Mouse (Mus musculus) testis, adult 10 weeks (tissue): ENCODE results near the gene Ap1s2. TPM values are rescaled to one million over a fixed set of nuclear protein-coding genes. Genes with fewer than 3 reads are reported as not detected.

ENCODE experiments used
- polyA plus RNA-seq: library from polyadenylated mRNA; stranded (reverse); fragments of 350-450 nt; fragmentation: Illumina TruSeq; extraction: RNeasy Lipid Tissue Mini Kit (QIAGEN cat#74804); gene quantifications from one replicate; pipeline ENCODE4 v1.2.3, GENCODE M21; 2014; ENCODE audit warnings: low read depth, low replicate concordance

The Ap1s2 gene
- polyA plus RNA-seq: 29.7 TPM

DNA sequence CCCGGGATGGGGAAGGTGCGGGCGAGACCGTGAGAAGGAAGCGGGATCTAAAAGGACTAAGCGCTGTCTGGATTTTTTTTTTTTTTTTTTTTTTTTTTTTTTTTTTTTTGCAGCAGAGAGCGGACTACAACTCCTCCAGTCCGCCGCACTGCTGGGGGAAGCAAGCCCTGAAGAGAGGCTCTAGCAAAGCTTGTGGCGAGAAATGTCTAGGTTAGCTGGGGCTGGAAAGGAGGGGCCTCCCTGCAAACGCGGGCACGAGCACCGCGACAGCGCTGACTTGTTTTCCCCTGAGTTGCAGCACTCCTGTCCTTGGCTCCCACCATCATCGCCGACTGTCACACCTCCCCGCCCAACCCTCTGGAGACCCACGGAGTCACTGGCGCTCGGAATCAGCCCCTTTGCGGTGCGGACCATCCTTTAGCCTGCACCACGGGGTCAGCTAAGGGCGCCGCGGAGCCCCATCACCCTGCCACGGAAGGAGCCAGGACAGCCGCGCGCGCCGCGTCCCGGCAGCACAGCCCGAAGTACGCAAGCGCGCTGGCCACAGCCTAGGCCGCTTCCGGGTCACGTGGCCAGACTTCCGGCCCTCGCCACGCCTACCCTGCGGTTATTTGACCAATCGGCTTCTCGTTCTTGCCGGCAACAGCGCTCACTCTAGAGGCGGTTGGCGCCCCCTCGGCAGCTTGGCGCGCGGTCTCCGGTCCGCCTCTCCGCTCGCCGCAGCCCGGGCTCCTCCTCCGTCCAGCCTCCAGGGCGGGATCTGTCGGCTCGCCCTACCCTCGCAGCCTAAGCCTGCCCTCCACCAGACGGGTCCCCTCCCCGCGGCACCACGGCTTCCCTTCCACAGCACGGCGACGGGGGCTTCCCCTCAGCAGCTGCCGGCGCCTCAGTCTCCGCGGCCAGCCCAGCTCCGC, at the start of gene Ap1s2:
Gene Ap1s2, plus strand, starts transcription at position 681 of the 914 bp plus-strand sequence.

DNA sequence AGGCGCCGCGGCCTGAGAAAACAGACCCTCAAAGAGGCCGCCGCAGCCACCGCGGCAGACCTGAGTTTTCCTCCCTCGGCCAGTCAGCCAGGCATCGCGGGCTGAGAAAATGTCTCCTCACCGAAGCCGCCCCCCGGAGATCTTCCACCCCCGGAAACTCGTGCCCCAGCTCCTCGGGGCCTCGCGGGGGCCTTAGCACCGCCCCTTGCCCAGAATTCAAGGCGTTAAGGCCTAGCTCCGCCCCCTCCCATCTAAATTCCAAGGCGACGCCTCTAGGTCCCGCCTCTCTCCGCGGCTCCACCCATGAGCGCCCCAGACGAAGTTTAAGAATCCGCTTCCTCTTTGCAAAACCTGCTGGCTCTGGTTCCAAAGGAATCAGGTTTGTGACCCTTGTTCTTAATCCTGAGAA, 49.7 kb downstream of the Ap1s2 start, which contains the start of gene Zrsr2:
Gene Zrsr2, minus strand, starts transcription at position 195 of the 409 bp plus-strand sequence.

Other genes starting within 250 kb of the Ap1s2 start
- gene Rnf138rt1, start 147.7 kb upstream of the Ap1s2 start, polyA plus RNA-seq: 12.2 TPM
- gene Zrsr2, start 49.6 kb downstream of the Ap1s2 start, polyA plus RNA-seq: 15.7 TPM
- gene Car5b, start 119.0 kb downstream of the Ap1s2 start, polyA plus RNA-seq: 5.4 TPM
- 10.1 TPM for gene Siah1b, start 167.5 kb downstream of the Ap1s2 start, polyA plus RNA-seq
- 0.67 TPM for gene Cltrn, start 179.8 kb downstream of the Ap1s2 start, polyA plus RNA-seq
- gene Ace2, start 230.3 kb downstream of the Ap1s2 start, polyA plus RNA-seq: 0.76 TPM